Mouse (Mus musculus): Measurements from ENCODE around the gene AI481877.

GRCm38 (mm10) chr4:59104166-59104565 lies 34.6 kb downstream of the AI481877 start:
- TF ChIP-seq POLR2A (IDR thresholded peaks at IDR 0.05; ENCODE audit: insufficient read depth, low read depth, low read length): no peak
- no peak for TF ChIP-seq CTCF (IDR thresholded peaks at IDR 0.05)

Data from heart, adult 2 months (tissue).